Mouse (Mus musculus) brown adipose tissue, adult 24 weeks (tissue): ENCODE results near the gene AC161166.1. TPM values are rescaled to one million over a fixed set of nuclear protein-coding genes. Genes with fewer than 3 reads are reported as not detected.

Experiments used
- H3K27ac ChIP-seq: fragments of 200-500 bp; replicated peaks from 2 replicates; pipeline ENCODE4 v1.5.1; 2012; ENCODE audit warnings: low read depth, mild to moderate bottlenecking, low read length
- H3K4me1 ChIP-seq: fragments of 200-500 bp; 2 replicates; pipeline ENCODE4 v1.6.1; 2012; ENCODE audit warnings: low read length, mixed read lengths; ENCODE audit not compliant: control insufficient read depth, insufficient read depth, insufficient read length
- H3K4me3 ChIP-seq: fragments of 200-500 bp; 2 replicates; pipeline ENCODE4 v1.5.1; 2012; ENCODE audit warnings: low read depth, mild to moderate bottlenecking, low read length, moderate library complexity; ENCODE audit not compliant: insufficient read depth
- polyA plus RNA-seq: library from polyadenylated mRNA; stranded (reverse); fragments of >200 nt; gene quantifications from 2 replicates; pipeline ENCODE4 v1.2.4, GENCODE M21; 2012; ENCODE audit not compliant: missing spikeins, insufficient read depth, insufficient read length

The AC161166.1 gene
- polyA plus RNA-seq, 1 experiment = not detected

DNA sequence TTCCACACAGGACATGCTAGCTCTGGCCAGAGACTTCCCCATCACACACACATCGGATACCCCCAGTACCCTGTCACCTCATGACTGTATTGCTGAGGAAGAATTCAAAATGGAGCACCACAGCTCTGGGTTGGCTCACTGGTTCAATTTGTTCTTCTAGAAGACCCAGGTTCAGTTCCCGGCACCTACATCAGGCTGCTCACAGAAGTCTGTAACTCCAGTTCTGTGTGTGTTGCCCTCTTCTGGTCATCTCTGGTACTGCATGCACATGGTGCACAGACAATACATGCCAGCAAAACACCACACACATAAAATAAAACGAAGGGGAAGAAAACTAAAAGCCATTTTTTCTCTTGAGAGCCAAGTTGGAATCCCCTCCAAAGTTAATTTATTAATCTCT, 43.1 kb downstream of the AC161166.1 start:
- peaks cover under 1% of the 10 kb centered on the region; the same call in 1 of the 2 replicates for H3K4me1 ChIP-seq
- H3K27ac ChIP-seq = no peak overlapping the region
- H3K4me3 ChIP-seq = no peak overlapping the region

DNA sequence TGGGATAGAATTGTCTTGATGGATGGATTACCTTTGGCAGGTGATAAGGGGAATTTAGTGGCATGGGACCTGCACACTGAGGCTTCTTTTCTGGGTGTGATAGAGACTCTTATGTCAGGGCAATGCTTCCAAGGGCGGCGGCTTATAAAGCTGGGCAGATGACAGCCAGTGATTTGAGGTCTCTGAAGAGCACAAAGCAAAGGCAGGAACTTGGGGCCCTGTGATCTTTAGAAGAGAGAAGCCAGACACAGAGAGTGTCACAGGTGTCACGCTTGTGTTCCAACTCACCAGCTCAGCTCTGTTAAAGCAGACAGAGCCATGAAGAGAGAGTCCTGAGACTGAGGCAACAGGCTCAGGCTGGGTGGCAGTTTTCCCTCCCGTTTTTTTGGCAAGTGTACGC, 44.4 kb downstream of the AC161166.1 start:
- H3K4me3 ChIP-seq = no peak overlapping the region

DNA sequence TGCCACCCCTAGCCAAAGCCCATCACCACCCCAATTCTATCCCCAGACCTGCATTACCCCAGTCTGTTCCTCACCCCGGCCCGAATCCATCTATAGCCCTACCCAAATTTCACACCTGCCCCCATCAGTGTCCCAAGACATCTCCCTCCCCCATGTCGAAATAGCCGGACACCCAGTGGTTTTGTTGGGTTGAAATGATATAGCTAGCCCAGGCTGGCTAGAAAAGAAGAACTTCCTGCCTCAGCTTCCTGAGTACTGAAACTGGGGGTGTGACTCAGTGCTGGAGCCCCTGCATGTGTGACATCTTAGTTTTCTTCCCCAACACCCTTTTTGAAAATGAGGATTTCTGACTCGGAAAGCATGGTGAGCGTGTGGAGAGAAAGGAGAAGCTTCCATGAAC, 45.4 kb downstream of the AC161166.1 start:
- Histone ChIP-seq H3K4me3 (no peak overlapping the region), H3K27ac (no peak overlapping the region), H3K4me1 (peaks cover 2% of the 10 kb centered on the region; the same call in 1 of the 2 replicates)

More for the DNA sequence above, 44.4 kb downstream of the AC161166.1 start:
- Histone ChIP-seq H3K4me1 (peaks cover 2% of the 10 kb centered on the region; the same call in 1 of the 2 replicates), H3K27ac (no peak overlapping the region)

DNA sequence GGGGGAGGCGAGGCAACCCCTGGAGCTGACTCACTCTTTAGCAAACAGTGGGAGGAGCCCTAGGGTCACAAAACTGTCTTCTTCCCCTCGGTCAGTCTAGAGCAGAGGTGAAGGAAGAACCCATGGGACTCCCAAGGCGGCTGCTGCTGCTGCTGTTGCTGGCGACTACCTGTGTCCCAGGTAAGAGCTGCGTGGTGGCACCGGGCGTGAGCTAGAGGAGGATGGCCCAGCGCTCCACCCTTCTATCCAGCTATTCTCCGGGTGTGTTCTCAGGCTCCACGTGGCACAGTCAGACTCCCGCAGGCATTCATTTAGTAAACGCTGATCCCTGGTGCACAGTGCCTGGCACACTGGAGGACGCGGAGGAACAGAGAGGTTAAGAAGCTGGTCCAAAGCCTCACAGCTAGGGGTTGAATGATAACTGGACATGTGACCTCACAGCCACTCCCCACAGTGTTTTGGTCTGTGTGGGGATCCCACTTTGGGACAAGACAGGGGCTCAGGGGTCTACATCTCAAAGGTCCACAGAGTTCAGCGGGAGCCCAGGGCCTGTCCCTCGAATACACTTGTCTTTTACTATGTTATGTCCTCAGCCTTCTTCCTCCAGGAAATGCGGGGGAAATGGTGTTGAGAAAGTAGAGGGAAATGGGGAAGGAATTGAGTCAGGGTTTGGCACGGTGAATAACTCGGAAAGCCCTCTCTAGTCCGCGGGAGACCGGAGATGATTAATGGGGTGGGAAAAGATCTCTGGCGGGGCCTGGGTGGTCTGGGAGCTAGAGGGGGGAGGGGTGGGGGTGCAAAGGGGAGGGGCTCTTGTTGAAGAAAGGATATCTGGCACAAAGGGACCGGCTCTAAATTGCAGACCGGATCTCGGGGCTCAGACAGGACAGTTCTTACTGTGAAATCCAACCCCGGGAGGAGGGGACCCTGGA, 49.6 kb downstream of the AC161166.1 start, which contains the start of gene Plaur:
TSS of gene Plaur (plus strand) at position 97 of the 932 bp plus-strand sequence.
- Histone ChIP-seq H3K27ac (peak within 1 kb of the TSS; percentile 97), H3K4me3 (peak within 1 kb of the TSS; percentile 67), H3K4me1 (peaks cover 15% of the 10 kb centered on the region; the same call in 1 of the 2 replicates)

DNA sequence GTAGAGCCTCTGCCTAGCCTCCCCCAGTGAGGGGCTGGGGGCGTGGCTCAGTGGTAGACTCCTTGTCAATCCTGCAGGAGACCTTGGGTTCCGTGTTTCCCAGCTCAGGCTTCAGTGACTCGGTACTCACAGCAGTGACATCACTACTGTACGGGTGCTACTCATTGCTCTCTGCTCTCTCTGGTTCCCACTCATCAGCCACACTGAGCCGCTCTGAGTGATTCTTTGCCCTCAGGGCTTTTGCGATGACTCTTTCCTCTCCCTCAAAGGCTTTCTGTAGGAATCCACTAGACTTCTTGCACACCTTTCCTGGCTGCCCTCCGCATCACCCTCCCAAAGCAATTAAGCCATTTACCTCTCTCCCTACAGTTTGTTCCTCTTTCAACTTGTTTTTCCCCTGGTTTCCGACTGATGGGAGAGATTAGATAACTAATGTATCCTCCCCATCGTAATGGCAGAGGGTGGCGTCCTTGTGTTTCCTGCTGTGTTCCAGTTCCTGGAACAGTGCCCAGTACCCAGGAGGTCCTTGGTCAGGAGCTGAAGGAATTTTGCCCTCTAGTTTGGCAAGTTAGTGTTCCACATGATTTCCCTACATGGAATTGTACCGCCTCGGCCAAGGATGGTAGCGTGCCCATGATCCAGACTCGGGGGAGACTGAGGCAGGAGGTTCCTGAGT, 50.7 kb downstream of the AC161166.1 start:
- peaks cover 18% of the 10 kb centered on the region; the same call in 1 of the 2 replicates for H3K4me1 ChIP-seq
- H3K4me3 ChIP-seq = 0 out of 2 replicates have a peak overlapping the region, but pooled peaks have one; percentile 1
- peak overlapping the region; percentile 76 for H3K27ac ChIP-seq

Other genes starting within 250 kb of the AC161166.1 start
- gene Zfp93, start 242.0 kb downstream of the AC161166.1 start, polyA plus RNA-seq = 1.4 and 4.4 TPM in 2 replicates
- gene Zfp61, start 211.2 kb downstream of the AC161166.1 start, polyA plus RNA-seq = 1.5 and 2.0 TPM in 2 replicates
- 3.8 and 4.5 TPM in 2 replicates for gene Zfp94, start 195.8 kb downstream of the AC161166.1 start, polyA plus RNA-seq
- not detected in 2 replicates for gene Tescl, start 178.5 kb downstream of the AC161166.1 start, polyA plus RNA-seq
- gene Lypd5, start 163.3 kb downstream of the AC161166.1 start, polyA plus RNA-seq = not detected in 2 replicates
- not detected in 2 replicates for gene Kcnn4, start 142.2 kb downstream of the AC161166.1 start, polyA plus RNA-seq
- 6.1 and 8.2 TPM in 2 replicates for gene Smg9, start 112.8 kb downstream of the AC161166.1 start, polyA plus RNA-seq
- gene Irgc1, start 60.2 kb downstream of the AC161166.1 start, polyA plus RNA-seq = not detected in 2 replicates
- 3.0 TPM in 1 of 2 replicates, not detected in the other for gene Plaur, start 50.0 kb downstream of the AC161166.1 start, polyA plus RNA-seq
- gene Cadm4, start 30.4 kb downstream of the AC161166.1 start, polyA plus RNA-seq = 3.1 and 3.5 TPM in 2 replicates
- gene Zfp428, start 5.4 kb downstream of the AC161166.1 start, polyA plus RNA-seq = 3.0 and 4.7 TPM in 2 replicates
- 9.1 and 9.2 TPM in 2 replicates for gene Irgq, start 18.2 kb upstream of the AC161166.1 start, polyA plus RNA-seq
- not detected in 2 replicates for gene Pinlyp, start 33.7 kb upstream of the AC161166.1 start, polyA plus RNA-seq
- 20.7 and 22.5 TPM in 2 replicates for gene Xrcc1, start 33.8 kb upstream of the AC161166.1 start, polyA plus RNA-seq
- gene Ethe1, start 75.1 kb upstream of the AC161166.1 start, polyA plus RNA-seq = 17.2 and 20.4 TPM in 2 replicates
- not detected in 2 replicates for gene Zfp575, start 75.2 kb upstream of the AC161166.1 start, polyA plus RNA-seq
- 0.75 TPM in 1 of 2 replicates, not detected in the other for gene Phldb3, start 98.3 kb upstream of the AC161166.1 start, polyA plus RNA-seq
- gene Lypd3, start 124.1 kb upstream of the AC161166.1 start, polyA plus RNA-seq = not detected in 2 replicates
- not detected in 2 replicates for gene Tex101, start 164.2 kb upstream of the AC161166.1 start, polyA plus RNA-seq
- not detected in 2 replicates for gene BC049730, start 196.8 kb upstream of the AC161166.1 start, polyA plus RNA-seq
- not detected in 2 replicates for gene Gm4763, start 214.5 kb upstream of the AC161166.1 start, polyA plus RNA-seq
- not detected in 2 replicates for gene Cd177, start 247.9 kb upstream of the AC161166.1 start, polyA plus RNA-seq